Mouse (Mus musculus): ENCODE measurements around the gene Ror1. TPM values are rescaled to one million over a fixed set of nuclear protein-coding genes. Genes with fewer than 3 reads are reported as not detected.

Gene Ror1
- total and polyA plus RNA-seq, 2 experiments from 2014 or later = 10.3 to 17.5 TPM

DNA sequence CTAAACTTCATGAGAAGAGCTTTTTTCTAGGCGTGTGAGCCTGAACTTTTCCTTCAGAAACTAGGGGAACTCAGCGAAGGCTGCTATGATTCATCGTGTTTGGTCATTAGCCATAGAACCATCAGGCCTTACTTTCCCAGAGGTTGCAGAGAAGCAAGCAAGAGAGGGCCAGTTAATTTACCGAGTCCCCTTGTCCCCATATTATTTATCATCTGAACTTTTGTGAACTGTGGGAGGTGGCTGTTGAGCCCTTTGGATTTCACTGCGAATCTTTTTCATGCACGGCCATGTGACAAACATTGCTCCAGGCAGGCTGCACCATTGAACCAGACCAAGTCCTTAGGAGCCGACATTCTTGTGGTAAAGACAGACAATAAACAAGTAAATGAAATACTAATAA lies 152.2 kb downstream of the Ror1 start:
- Histone ChIP-seq H3K27ac (ENCODE audit: low read depth) (no peak overlapping the region), H3K4me3 (ENCODE audit: low read depth, low read length) (no peak overlapping the region), H3K9me3 (replicated peaks; ENCODE audit: control insufficient read depth, low read length) (no peaks in the 10 kb centered on the region), H3K9ac (replicated peaks; ENCODE audit: low read depth, low read length) (no peak overlapping the region), H3K27me3 (ENCODE audit: control insufficient read depth, insufficient read depth, low read length) (no peaks in the 10 kb centered on the region), H3K4me2 (ENCODE audit: low read depth, low read length) (no peak overlapping the region), H3K36me3 (replicated peaks; ENCODE audit: control insufficient read depth, insufficient read depth, low read length) (no peaks in the 10 kb centered on the region), H3K4me1 (ENCODE audit: control insufficient read depth, insufficient read depth) (peaks cover 13% of the 10 kb centered on the region; the same call in 1 of the 2 replicates)
- DNase-seq (ENCODE audit: low spot score) = no peak
- TF ChIP-seq CTCF (IDR thresholded peaks at IDR 0.05; ENCODE audit: low read depth) (no peak), EP300 (IDR thresholded peaks at IDR 0.05; ENCODE audit: low read depth) (no peak)
- ATAC-seq (ENCODE audit: insufficient read depth, low read depth) = no peak
- 75% methylated on average over 7 of the region's 7 CpGs for WGBS

DNA sequence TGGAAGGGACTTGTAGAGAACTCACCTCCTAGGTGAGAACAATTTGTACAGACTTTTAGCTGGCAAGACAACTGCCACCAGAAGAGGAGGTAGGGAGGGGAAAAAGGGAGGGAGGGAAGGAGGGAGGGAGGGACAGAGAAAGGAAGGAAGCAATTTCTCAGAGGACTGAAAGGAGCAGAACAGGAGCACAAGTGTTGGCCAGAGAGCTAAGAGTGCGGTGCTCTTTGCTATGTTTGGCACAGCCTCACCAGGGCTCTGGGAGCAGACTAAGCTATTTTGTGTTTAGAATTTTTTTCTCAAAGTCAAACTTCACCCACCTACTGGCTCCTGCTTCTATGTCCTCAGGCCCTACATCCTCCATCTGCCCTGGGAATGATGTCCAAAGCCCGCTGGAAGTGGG lies 152.7 kb downstream of the Ror1 start:
- Histone ChIP-seq H3K4me1 (ENCODE audit: control insufficient read depth, insufficient read depth) (peaks cover 13% of the 10 kb centered on the region; the same call in 1 of the 2 replicates), H3K9ac (replicated peaks; ENCODE audit: low read depth, low read length) (no peak overlapping the region), H3K4me3 (ENCODE audit: low read depth, low read length) (no peak overlapping the region), H3K36me3 (replicated peaks; ENCODE audit: control insufficient read depth, insufficient read depth, low read length) (no peaks in the 10 kb centered on the region), H3K4me2 (ENCODE audit: low read depth, low read length) (no peak overlapping the region), H3K9me3 (replicated peaks; ENCODE audit: control insufficient read depth, low read length) (no peaks in the 10 kb centered on the region), H3K27me3 (ENCODE audit: control insufficient read depth, insufficient read depth, low read length) (no peaks in the 10 kb centered on the region), H3K27ac (ENCODE audit: low read depth) (no peak overlapping the region)
- TF ChIP-seq EP300 (IDR thresholded peaks at IDR 0.05; ENCODE audit: low read depth) = no peak
- TF ChIP-seq CTCF (IDR thresholded peaks at IDR 0.05; ENCODE audit: low read depth) = no peak
- WGBS = 64% methylated on average over 2 of the region's 2 CpGs
- no peak for ATAC-seq (ENCODE audit: insufficient read depth, low read depth)
- no peak for DNase-seq (ENCODE audit: low spot score)

DNA sequence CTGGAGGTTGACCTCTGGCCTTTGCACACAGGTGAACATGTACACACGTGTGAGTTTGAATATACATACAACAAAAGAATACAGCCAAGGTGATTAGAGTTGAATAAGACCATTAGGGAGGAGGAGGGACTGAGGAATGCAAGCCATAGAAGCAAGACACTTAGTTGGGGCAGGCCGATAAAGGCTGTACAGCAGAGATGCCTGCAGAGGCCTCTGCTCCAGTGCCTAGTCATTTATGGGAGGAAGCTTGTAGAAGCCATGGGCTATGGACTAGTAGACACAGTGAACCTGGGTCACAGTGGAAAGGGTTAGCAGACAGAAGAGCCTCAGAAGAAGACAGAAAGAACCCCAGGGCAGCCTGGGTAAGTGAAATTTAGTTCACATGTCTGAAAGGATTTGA lies 155.7 kb downstream of the Ror1 start:
- DNase-seq (ENCODE audit: low spot score) = no peak
- 65% methylated on average over 2 of the region's 2 CpGs for WGBS
- no peak for TF ChIP-seq EP300 (IDR thresholded peaks at IDR 0.05; ENCODE audit: low read depth)
- TF ChIP-seq CTCF (IDR thresholded peaks at IDR 0.05; ENCODE audit: low read depth) = no peak

DNA sequence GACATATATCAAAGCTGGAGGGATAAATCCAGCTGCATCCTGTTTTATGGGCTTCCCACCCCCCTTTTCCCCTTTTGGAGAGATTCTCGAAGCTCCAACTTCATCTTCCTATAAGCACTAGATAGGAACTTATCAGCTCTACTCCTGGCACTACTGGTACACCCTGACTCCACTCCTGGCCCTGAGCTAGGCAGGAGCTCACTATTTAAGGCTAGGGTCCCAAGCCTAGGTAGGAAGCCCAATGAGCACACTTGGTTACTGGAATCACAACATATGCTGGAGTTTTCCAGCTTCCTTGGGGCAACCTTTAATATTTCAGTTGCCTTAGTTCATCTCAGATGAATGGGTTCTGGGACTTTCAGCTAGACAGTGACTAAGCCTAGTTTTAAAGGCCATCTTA lies 156.5 kb downstream of the Ror1 start:
- no peak for TF ChIP-seq EP300 (IDR thresholded peaks at IDR 0.05; ENCODE audit: low read depth)
- TF ChIP-seq CTCF (IDR thresholded peaks at IDR 0.05; ENCODE audit: low read depth) = no peak
- Histone ChIP-seq H3K4me3 (ENCODE audit: low read depth, low read length) (no peak overlapping the region), H3K27me3 (ENCODE audit: control insufficient read depth, insufficient read depth, low read length) (no peaks in the 10 kb centered on the region), H3K9me3 (replicated peaks; ENCODE audit: control insufficient read depth, low read length) (no peaks in the 10 kb centered on the region), H3K27ac (ENCODE audit: low read depth) (no peak overlapping the region), H3K4me2 (ENCODE audit: low read depth, low read length) (no peak overlapping the region), H3K36me3 (replicated peaks; ENCODE audit: control insufficient read depth, insufficient read depth, low read length) (no peaks in the 10 kb centered on the region), H3K4me1 (ENCODE audit: control insufficient read depth, insufficient read depth) (peaks cover 27% of the 10 kb centered on the region), H3K9ac (replicated peaks; ENCODE audit: low read depth, low read length) (no peak overlapping the region)
- 0% methylated on average over 1 of the region's 1 CpGs for WGBS
- DNase-seq (ENCODE audit: low spot score) (no peak), ATAC-seq (ENCODE audit: insufficient read depth, low read depth) (no peak)

More for the DNA sequence above, 155.7 kb downstream of the Ror1 start:
- Histone ChIP-seq H3K27me3 (ENCODE audit: control insufficient read depth, insufficient read depth, low read length) (no peaks in the 10 kb centered on the region), H3K4me2 (ENCODE audit: low read depth, low read length) (no peak overlapping the region), H3K4me3 (ENCODE audit: low read depth, low read length) (no peak overlapping the region), H3K27ac (ENCODE audit: low read depth) (no peak overlapping the region), H3K4me1 (ENCODE audit: control insufficient read depth, insufficient read depth) (peaks cover 27% of the 10 kb centered on the region), H3K36me3 (replicated peaks; ENCODE audit: control insufficient read depth, insufficient read depth, low read length) (no peaks in the 10 kb centered on the region), H3K9me3 (replicated peaks; ENCODE audit: control insufficient read depth, low read length) (no peaks in the 10 kb centered on the region), H3K9ac (replicated peaks; ENCODE audit: low read depth, low read length) (no peak overlapping the region)
- ATAC-seq (ENCODE audit: insufficient read depth, low read depth) = no peak

DNA sequence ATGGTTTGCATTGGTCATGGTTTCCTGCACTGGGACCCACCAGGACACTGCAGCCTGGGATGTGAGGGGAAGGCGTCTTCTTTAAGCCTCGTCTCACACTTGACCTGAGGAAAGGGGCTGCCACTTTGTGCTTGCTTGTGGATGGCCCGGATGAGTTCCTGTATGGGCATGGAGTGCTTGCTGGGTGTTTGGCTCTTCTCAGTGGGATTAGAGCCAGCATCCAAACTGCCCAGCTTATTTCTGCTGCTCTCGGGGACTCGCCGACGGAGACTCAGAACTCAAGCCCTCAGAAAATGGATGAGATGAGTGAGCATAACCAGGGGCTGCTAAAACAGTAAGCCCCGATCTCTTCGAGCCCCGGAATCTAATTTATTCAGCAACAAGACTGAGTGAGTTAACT lies 157.1 kb downstream of the Ror1 start:
- DNase-seq (ENCODE audit: low spot score) (no peak), ATAC-seq (ENCODE audit: insufficient read depth, low read depth) (no peak)
- Histone ChIP-seq H3K4me2 (ENCODE audit: low read depth, low read length) (no peak overlapping the region), H3K4me1 (ENCODE audit: control insufficient read depth, insufficient read depth) (peaks cover 26% of the 10 kb centered on the region), H3K9me3 (replicated peaks; ENCODE audit: control insufficient read depth, low read length) (no peaks in the 10 kb centered on the region), H3K9ac (replicated peaks; ENCODE audit: low read depth, low read length) (no peak overlapping the region), H3K27ac (ENCODE audit: low read depth) (no peak overlapping the region), H3K4me3 (ENCODE audit: low read depth, low read length) (no peak overlapping the region), H3K36me3 (replicated peaks; ENCODE audit: control insufficient read depth, insufficient read depth, low read length) (no peaks in the 10 kb centered on the region), H3K27me3 (ENCODE audit: control insufficient read depth, insufficient read depth, low read length) (no peaks in the 10 kb centered on the region)
- TF ChIP-seq EP300 (IDR thresholded peaks at IDR 0.05; ENCODE audit: low read depth) = no peak
- no peak for TF ChIP-seq CTCF (IDR thresholded peaks at IDR 0.05; ENCODE audit: low read depth)
- WGBS = 78% methylated on average over 10 of the region's 10 CpGs

DNA sequence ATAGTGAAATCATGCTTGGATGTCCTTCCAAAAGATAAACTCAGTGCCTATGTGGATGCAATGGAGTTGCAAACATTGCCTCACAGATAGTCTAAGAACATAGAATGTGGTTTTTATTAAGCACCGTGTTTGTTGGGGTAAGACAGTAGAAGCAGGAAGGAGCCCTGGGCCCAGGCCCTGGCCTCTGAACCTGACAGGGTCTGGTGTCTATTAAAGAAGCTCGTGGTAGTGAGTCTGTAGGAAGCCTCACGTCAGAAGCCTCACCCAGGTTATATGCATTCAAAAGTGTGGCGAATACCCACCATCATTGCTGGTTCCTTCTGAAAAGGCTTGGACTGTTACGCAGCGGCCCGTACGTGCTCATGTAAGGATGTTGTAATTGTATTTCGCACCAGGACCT lies 157.8 kb downstream of the Ror1 start:
- no peaks in the 10 kb centered on the region for H3K36me3 ChIP-seq (replicated peaks; ENCODE audit: control insufficient read depth, insufficient read depth, low read length)
- DNase-seq (ENCODE audit: low spot score) (no peak), ATAC-seq (ENCODE audit: insufficient read depth, low read depth) (no peak)
- H3K9ac ChIP-seq (replicated peaks; ENCODE audit: low read depth, low read length) = no peak overlapping the region
- H3K27ac ChIP-seq (ENCODE audit: low read depth) = no peak overlapping the region
- H3K4me1 ChIP-seq (ENCODE audit: control insufficient read depth, insufficient read depth) = peaks cover 19% of the 10 kb centered on the region
- no peaks in the 10 kb centered on the region for H3K27me3 ChIP-seq (ENCODE audit: control insufficient read depth, insufficient read depth, low read length)
- H3K9me3 ChIP-seq (replicated peaks; ENCODE audit: control insufficient read depth, low read length) = no peaks in the 10 kb centered on the region
- H3K4me3 ChIP-seq (ENCODE audit: low read depth, low read length) = no peak overlapping the region
- no peak for TF ChIP-seq CTCF (IDR thresholded peaks at IDR 0.05; ENCODE audit: low read depth)
- TF ChIP-seq EP300 (IDR thresholded peaks at IDR 0.05; ENCODE audit: low read depth) = no peak
- WGBS = 87% methylated on average over 9 of the region's 9 CpGs
- no peak overlapping the region for H3K4me2 ChIP-seq (ENCODE audit: low read depth, low read length)
